Mouse (Mus musculus) liver, embryonic 11.5 days (tissue): ENCODE measurements around the gene Sbno1. TPM values are rescaled to one million over a fixed set of nuclear protein-coding genes. Genes with fewer than 3 reads are reported as not detected.
A peak's percentile ranks its signal among the peaks of the same experiment; 100 is the strongest.

ENCODE experiments used
- ATAC-seq: fragments of 200-750 bp; cut with Nextera tagmentation; replicated peaks from 2 replicates; pipeline ENCODE4 v1.8.0; 2017; ENCODE audit warnings: moderate number of reproducible peaks, mild to moderate bottlenecking, moderate TSS enrichment, moderate library complexity; ENCODE audit not compliant: low FRiP score
- DNase-seq: peaks from one replicate; pipeline ENCODE4 v3.0.0-alpha.2; 2017; ENCODE audit warnings: low spot score
- H3K27ac ChIP-seq: fragments of 300-500 bp; sonication (generic); 2 replicates; pipeline ENCODE4 v1.5.1; 2014; ENCODE audit warnings: mild to moderate bottlenecking, low read depth, low read length, control low read depth
- H3K27me3 ChIP-seq: fragments of 300-500 bp; sonication (generic); replicated peaks from 2 replicates; pipeline ENCODE4 v1.6.1; 2014; ENCODE audit warnings: low read length, mixed read lengths; ENCODE audit not compliant: control insufficient read depth, insufficient read depth
- H3K36me3 ChIP-seq: fragments of 300-500 bp; sonication (generic); 2 replicates; pipeline ENCODE4 v1.6.1; 2014; ENCODE audit warnings: mild to moderate bottlenecking, low read length, moderate library complexity, mixed read lengths; ENCODE audit not compliant: control insufficient read depth, insufficient read depth
- H3K4me1 ChIP-seq: fragments of 300-500 bp; sonication (generic); replicated peaks from 2 replicates; pipeline ENCODE4 v1.6.1; 2014; ENCODE audit warnings: low read length, mixed read lengths; ENCODE audit not compliant: control insufficient read depth, insufficient read depth
- H3K4me2 ChIP-seq: fragments of 300-500 bp; sonication (generic); 2 replicates; pipeline ENCODE4 v1.6.1; 2014; ENCODE audit warnings: mild to moderate bottlenecking, control low read depth, moderate library complexity
- H3K4me3 ChIP-seq: fragments of 300-500 bp; sonication (generic); 2 replicates; pipeline ENCODE4 v1.5.1; 2014; ENCODE audit warnings: low read depth, low read length, control low read depth
- H3K9ac ChIP-seq: fragments of 300-500 bp; sonication (generic); 2 replicates; pipeline ENCODE4 v1.6.1; 2014; ENCODE audit warnings: low read depth, low read length, control low read depth
- H3K9me3 ChIP-seq: fragments of 300-500 bp; sonication (generic); 2 replicates; pipeline ENCODE4 v1.6.1; 2016; ENCODE audit warnings: low read length, inconsistent platforms, mixed read lengths; ENCODE audit not compliant: control insufficient read depth
- WGBS: fragments of 180-500 bp; shearing (Covaris S2); extraction: QIAGEN DNeasy Blood & Tissue Kit; methylation state at CpG from one replicate; pipeline ENCODE4 v1.1.7; 2014; 5-methylcytosine and 5-hydroxymethylcytosine counted together
- polyA plus RNA-seq: library from polyadenylated mRNA; unstranded; fragments of >200 nt; fragmentation: Nextera tagmentation; extraction: Ambion mirVana; gene quantifications from 2 replicates; pipeline ENCODE4 v1.2.1, GENCODE M21; 2014

Sbno1 gene
- polyA plus RNA-seq, 1 experiment from 2014 or later, result 86.4 TPM

- peaks cover 17% of the 10 kb centered on the region for H3K4me1 ChIP-seq
- H3K4me3 ChIP-seq, result peak overlapping the region; percentile 97
- DNase-seq (peak; percentile 59), ATAC-seq (peak; percentile 69)
- H3K9me3 ChIP-seq, result no peaks in the 10 kb centered on the region
- under 1% methylated on average over 40 of the region's 60 CpGs for whole genome bisulfite sequencing
- peak overlapping the region; percentile 96 for H3K27ac ChIP-seq
- no peaks in the 10 kb centered on the region for H3K36me3 ChIP-seq
- no peaks in the 10 kb centered on the region for H3K27me3 ChIP-seq
- peak overlapping the region; percentile 99 for H3K9ac ChIP-seq
- H3K4me2 ChIP-seq, result peak overlapping the region; percentile 74
Observed at GRCm38 (mm10) chr5:124354574-124355424, 71.0 kb downstream of the Sbno1 start.

GRCm38 (mm10) chr5:124353726-124354547 is 71.9 kb downstream of the Sbno1 start:
- Histone ChIP-seq H3K4me1 (peaks cover 17% of the 10 kb centered on the region), H3K4me2 (peak overlapping the region; percentile 81), H3K9me3 (no peaks in the 10 kb centered on the region), H3K27me3 (no peaks in the 10 kb centered on the region), H3K36me3 (peaks cover 7% of the 10 kb centered on the region; the same call in 1 of the 2 replicates), H3K4me3 (peak overlapping the region; percentile 97), H3K9ac (peak overlapping the region; percentile 99), H3K27ac (peak overlapping the region; percentile 96)
- ATAC-seq (peak; percentile 35), DNase-seq (peak; percentile 64)
- WGBS, result under 1% methylated on average over 90 of the region's 132 CpGs

GRCm38 (mm10) chr5:124353011-124353725 is 72.6 kb downstream of the Sbno1 start:
- peak overlapping the region; percentile 99 for H3K9ac ChIP-seq
- peaks cover 13% of the 10 kb centered on the region for H3K36me3 ChIP-seq
- peak overlapping the region; percentile 81 for H3K4me2 ChIP-seq
- H3K4me1 ChIP-seq, result peaks cover 17% of the 10 kb centered on the region
- ATAC-seq (no peak; the same call in 1 of the 2 replicates), DNase-seq (peak; percentile 69)
- no peaks in the 10 kb centered on the region for H3K27me3 ChIP-seq
- H3K4me3 ChIP-seq, result peak overlapping the region; percentile 97
- H3K27ac ChIP-seq, result peak overlapping the region; percentile 96
- WGBS, result under 1% methylated on average over 32 of the region's 32 CpGs
- no peaks in the 10 kb centered on the region for H3K9me3 ChIP-seq

GRCm38 (mm10) chr5:124352141-124352920 is 73.5 kb downstream of the Sbno1 start:
- 3% methylated on average over 29 of the region's 30 CpGs for WGBS
- Histone ChIP-seq H3K9me3 (no peaks in the 10 kb centered on the region), H3K4me1 (peaks cover 17% of the 10 kb centered on the region), H3K27ac (peak overlapping the region; percentile 96), H3K4me3 (peak overlapping the region; percentile 97), H3K4me2 (peak overlapping the region; percentile 81), H3K36me3 (peaks cover 16% of the 10 kb centered on the region), H3K9ac (peak overlapping the region; percentile 99), H3K27me3 (no peaks in the 10 kb centered on the region)
- DNase-seq (peak; percentile 82), ATAC-seq (peak; percentile 67)

DNA sequence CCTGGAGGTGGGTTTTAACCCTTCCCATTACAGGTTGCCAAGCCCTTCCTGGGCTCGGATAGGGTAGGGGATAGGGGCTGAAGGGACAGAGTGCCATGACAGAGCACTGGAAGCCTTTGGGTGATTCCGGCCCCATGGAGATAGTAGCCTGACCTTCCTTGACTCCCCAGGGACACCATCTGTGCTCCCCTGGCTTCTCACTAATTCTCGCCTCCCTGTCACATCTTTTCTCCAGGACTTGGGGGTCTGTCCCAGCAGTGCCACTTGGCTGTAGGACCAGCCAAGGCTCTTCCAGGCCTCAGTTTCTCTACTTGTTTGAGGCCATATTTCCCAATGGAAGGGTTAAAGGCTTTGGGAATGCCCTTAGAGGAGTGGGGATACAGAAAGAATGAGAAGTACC is 74.2 kb downstream of the Sbno1 start:
- Histone ChIP-seq H3K9me3 (no peaks in the 10 kb centered on the region), H3K27me3 (no peaks in the 10 kb centered on the region), H3K4me1 (peaks cover 17% of the 10 kb centered on the region), H3K4me3 (peak overlapping the region; percentile 97), H3K9ac (peak overlapping the region; percentile 99), H3K27ac (peak overlapping the region; percentile 96), H3K4me2 (peak overlapping the region; percentile 81), H3K36me3 (peaks cover 20% of the 10 kb centered on the region)
- WGBS, result 80% methylated on average over 3 of the region's 3 CpGs
- ATAC-seq (no peak), DNase-seq (no peak)

DNA sequence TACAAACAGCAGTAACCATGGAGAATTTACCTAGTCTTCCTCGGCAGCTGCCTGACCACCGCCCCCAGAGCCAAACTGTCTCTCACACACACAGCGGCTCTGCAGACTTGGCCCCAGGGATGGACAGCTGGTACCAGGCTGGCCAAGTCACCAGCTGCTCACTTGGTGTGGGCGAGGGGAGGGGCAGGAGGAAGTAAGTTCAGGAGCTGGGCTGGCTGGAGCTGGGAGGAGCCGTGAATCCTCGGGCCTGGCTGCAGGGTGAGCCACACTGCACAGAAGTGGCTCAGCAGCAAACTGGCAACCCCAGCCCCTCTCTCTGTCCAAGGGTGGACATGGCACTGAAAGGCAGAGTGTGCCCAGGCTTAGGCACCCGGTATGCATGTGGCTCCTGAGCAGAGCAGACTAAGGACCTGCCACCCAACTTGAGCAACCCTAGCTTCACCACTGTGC is 74.7 kb downstream of the Sbno1 start:
- WGBS, result 43% methylated on average over 7 of the region's 7 CpGs
- no peaks in the 10 kb centered on the region for H3K27me3 ChIP-seq
- DNase-seq (peak; percentile 43), ATAC-seq (no peak)
- H3K36me3 ChIP-seq, result peaks cover 24% of the 10 kb centered on the region
- peak overlapping the region; percentile 81 for H3K4me2 ChIP-seq
- peak overlapping the region; percentile 96 for H3K27ac ChIP-seq
- peaks cover 17% of the 10 kb centered on the region for H3K4me1 ChIP-seq
- H3K9me3 ChIP-seq, result no peaks in the 10 kb centered on the region
- H3K4me3 ChIP-seq, result peak overlapping the region; percentile 97
- peak overlapping the region; percentile 99 for H3K9ac ChIP-seq

DNA sequence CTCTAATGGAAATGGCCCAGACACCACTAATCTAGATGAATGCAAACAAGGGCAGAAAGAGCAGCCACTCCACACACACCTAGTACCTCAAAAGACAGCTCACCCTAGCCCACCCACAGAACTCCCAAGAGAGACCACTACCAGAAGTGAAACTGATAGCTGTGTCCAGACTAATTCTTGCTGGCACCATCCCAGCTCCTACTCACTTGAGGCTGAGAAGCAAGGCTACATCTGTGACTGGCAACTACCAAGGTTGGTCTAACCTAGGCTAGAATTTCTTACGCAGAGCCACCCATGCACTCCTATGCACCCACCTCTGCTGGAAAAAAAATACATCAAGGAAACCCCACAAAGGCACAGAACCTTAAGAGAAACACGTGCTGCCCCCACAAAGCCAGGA is 75.5 kb downstream of the Sbno1 start:
- H3K36me3 ChIP-seq, result peaks cover 26% of the 10 kb centered on the region
- H3K9me3 ChIP-seq, result no peaks in the 10 kb centered on the region
- ATAC-seq (no peak), DNase-seq (no peak)
- H3K4me1 ChIP-seq, result peaks cover 17% of the 10 kb centered on the region
- no peak overlapping the region for H3K27ac ChIP-seq
- no peak overlapping the region for H3K4me3 ChIP-seq
- WGBS, result 88% methylated on average over 2 of the region's 2 CpGs
- H3K4me2 ChIP-seq, result no peak overlapping the region
- no peak overlapping the region; the same call in 1 of the 2 replicates for H3K9ac ChIP-seq
- no peaks in the 10 kb centered on the region for H3K27me3 ChIP-seq
